Mouse (Mus musculus): ENCODE measurements around the gene Fam118b.
A peak's percentile ranks its signal among the peaks of the same experiment; 100 is the strongest.

Gene Fam118b

GRCm38 (mm10) chr9:35199772-35200471 lies 67.7 kb downstream of the Fam118b start, which contains the start of the genes Srpr and Tirap:
Gene Srpr (plus strand): TSS chr9:35200175.
Gene Tirap (minus strand): TSS chr9:35200291.
- peak; percentile 93 for ATAC-seq (ENCODE audit: insufficient number of reproducible peaks, low FRiP score, low TSS enrichment)

DNA sequence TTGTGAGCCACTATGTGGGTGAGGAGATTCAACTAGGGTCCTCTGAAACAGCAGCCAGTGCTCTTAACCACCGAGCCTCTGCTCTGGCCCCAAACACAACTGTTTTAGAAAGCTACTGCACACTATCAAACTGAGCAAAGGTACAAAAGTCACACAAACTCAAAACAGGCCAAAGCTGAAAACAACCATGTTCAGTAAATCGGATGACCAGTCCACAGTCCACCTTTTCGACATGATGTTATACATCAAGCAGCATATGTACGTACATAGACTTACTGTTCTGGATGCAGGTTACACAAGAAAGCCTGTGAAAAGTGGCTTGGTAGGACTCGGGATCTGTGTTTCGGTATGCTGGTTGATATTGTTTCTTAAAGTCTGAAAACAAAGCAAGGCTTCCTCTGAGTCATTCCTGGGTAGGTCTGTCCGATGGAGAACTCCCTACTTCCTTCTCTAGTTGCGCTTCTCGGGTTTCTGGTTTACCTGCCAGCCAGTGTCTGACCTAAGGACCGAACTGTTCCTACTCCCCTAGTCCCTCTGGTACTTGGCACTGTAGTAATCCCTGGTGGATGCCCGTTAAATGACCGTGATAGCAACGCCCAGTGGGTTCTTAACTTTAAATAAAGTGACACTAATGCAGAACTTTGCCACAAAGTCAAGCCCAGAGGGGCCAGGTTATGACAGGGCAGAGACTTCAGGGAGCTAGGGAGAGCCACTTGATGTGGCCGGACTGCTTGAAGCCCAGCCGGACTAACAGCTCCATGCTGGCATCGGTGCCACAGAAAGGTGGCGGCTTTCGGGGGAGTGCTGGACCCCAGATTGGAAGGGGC lies 68.4 kb downstream of the Fam118b start:
- peak; percentile 49; the same call in 1 of the 2 replicates for ATAC-seq (ENCODE audit: insufficient number of reproducible peaks, low FRiP score, low TSS enrichment)

GRCm38 (mm10) chr9:35198351-35198750 lies 69.3 kb downstream of the Fam118b start:
- no peak for ATAC-seq (ENCODE audit: insufficient number of reproducible peaks, low FRiP score, low TSS enrichment)

DNA sequence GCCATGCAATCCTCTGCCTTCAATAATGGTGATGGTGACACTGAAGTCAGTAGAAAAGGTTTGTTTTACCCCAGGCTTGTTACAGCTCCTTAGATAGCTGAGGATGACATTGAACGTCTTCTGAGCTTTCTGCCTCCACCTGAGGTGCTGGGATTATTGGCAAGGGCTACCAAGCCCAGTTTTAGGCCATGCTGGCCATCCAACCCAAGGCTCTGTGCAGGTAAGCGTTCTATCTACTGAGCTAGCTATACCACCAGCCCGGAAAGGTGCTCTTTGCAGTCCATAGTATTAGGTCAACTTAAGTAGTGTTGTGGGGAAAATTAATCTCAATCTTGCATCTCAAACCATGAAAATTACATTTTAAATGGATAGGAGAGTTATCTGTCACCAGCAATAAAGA lies 70.0 kb downstream of the Fam118b start:
- ATAC-seq (ENCODE audit: insufficient number of reproducible peaks, low FRiP score, low TSS enrichment): no peak

DNA sequence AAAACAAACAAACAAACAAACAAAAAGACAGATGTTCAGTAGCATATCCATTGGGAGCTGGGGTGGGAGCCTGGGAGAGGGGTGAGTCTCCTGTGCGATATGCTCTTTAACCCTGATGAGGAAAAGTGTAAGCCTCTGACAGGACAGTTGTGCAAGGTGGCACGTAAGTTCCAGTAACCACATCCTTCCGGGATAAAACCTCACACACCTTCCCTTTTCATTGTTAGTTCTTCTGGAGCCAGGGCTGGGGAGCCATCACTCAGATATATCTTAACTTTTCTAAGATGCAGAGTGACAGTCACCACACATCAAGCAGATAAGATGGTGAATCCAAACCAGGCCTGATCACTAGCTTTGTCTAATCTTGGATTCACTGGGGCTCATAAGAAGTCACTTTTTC lies 73.6 kb downstream of the Fam118b start:
- no peak for ATAC-seq (ENCODE audit: insufficient number of reproducible peaks, low FRiP score, low TSS enrichment)

DNA sequence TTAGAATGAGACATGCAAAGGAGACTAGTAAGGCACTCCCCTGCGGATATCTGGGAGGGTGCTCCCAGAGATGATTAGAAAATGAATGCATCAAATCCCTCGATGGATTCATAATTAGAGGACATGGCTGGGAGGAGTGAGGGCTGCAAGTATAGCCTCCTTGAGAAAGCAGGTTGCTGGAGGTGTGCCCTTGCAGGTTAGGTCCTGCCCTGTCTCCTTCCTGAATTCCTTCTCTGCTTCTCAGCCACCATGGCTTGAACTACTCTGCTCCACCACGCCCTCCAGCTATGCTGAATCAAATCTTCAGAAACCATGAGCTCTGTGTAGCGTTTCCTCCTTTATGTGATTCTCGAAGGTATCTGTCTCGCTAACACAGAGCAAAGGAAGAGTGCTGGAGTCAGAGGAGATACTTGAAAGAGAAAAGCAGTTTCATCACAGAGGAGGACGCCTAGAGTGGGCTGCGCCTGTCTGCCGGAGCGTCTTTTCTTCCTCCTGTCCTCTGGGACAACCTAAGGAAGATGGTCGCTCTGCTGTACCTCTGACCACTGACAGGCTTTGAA lies 74.5 kb downstream of the Fam118b start:
- no peak for ATAC-seq (ENCODE audit: insufficient number of reproducible peaks, low FRiP score, low TSS enrichment)

- no peak for ATAC-seq (ENCODE audit: insufficient number of reproducible peaks, low FRiP score, low TSS enrichment)
Observed at GRCm38 (mm10) chr9:35188700-35189099, 78.9 kb downstream of the Fam118b start.

DNA sequence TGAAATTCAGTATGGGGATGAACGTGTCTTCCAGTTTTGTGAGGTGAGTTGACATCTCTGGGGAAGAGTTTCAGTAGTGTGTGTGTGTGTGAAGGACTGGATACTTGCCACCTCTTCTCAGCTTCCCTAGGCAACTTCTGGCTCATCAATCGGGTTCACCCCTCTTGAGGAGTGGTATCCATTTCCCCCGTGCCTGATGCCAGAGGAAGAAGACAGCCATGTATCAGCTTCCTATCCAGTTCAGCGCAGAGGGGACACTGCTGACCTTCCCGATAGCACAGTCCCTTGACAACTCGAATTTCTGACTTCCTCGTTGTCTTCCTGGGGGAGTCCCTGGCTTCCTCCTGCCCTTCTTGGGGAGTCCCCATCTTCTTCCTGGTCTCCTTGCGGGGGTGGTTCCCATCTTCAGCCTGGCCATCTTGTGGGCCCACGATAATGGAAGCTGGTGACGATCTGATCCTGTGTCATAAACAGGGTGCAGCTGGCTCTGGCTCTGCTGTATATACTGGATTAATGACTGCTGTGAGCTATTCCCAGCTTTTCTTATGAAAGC lies 80.2 kb downstream of the Fam118b start:
- ATAC-seq (ENCODE audit: insufficient number of reproducible peaks, low FRiP score, low TSS enrichment): no peak

- no peak for ATAC-seq (ENCODE audit: insufficient number of reproducible peaks, low FRiP score, low TSS enrichment)
Observed at GRCm38 (mm10) chr9:35186430-35186829, 81.2 kb downstream of the Fam118b start.

- no peak for ATAC-seq (ENCODE audit: insufficient number of reproducible peaks, low FRiP score, low TSS enrichment)
Observed at GRCm38 (mm10) chr9:35183359-35183758, 84.2 kb downstream of the Fam118b start.

DNA sequence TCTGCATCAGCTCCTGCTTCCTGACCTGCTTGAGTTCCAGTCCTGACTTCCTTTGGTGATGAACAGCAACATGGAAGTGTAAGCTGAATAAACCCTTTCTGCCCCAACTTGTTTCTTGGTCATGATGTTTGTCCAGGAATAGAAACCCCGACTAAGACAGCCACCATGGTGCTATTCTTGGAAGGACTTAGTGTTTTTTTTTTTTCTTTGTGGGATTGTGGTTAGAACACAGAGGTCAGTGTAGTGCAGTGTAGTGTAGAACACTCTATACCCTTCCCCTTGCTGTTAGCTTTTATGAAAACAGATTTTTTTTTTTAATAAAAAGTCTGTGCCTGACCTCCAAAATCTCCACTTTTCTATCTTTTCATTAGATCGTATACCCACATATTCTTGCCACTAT lies 84.8 kb downstream of the Fam118b start:
- no peak for ATAC-seq (ENCODE audit: insufficient number of reproducible peaks, low FRiP score, low TSS enrichment)

DNA sequence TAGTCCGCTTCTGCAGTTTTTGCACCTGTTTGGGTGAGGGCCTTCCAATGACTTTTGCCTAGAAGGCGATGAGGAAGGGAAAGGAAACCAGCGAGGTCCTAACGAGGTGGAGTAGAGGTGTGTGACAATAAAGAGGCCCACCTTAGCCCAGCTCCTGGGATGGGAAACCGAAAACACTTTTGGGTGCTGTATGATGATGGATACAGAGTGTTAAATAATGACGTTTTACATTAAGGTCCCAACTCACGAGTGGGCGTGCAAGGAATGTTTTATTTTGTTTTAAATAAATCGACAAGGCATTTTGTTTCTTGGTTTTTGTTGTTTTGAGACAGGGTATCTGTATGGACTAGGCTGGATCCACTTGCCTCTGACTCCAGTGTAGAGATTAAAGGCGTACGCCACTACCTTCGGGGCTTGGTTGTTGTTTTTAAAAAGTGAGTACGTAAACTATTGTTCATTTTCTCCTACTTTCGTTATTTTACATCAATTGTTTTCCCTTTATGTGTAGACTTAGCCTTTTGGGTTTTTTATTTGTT lies 91.4 kb downstream of the Fam118b start:
- 0 out of 2 replicates have a peak, but pooled peaks have one; percentile 5 for ATAC-seq (ENCODE audit: insufficient number of reproducible peaks, low FRiP score, low TSS enrichment)

- peak; percentile 94 for ATAC-seq (ENCODE audit: insufficient number of reproducible peaks, low FRiP score, low TSS enrichment)
Observed at GRCm38 (mm10) chr9:35175251-35176123, 92.1 kb downstream of the Fam118b start, which contains the start of gene Dcps. Gene Dcps (minus strand): TSS chr9:35176061.

GRCm38 (mm10) chr9:35173331-35173730 lies 94.3 kb downstream of the Fam118b start:
- ATAC-seq (ENCODE audit: insufficient number of reproducible peaks, low FRiP score, low TSS enrichment): no peak

- ATAC-seq (ENCODE audit: insufficient number of reproducible peaks, low FRiP score, low TSS enrichment): no peak
Observed at GRCm38 (mm10) chr9:35170071-35170470, 97.5 kb downstream of the Fam118b start.

Data from cerebellum, adult (tissue).